Mouse (Mus musculus) mouse trophoblast stem cell (cell line): ENCODE measurements at regions not wholly inside any gene's neighbourhood (a gene's known extent, or its start where the extent isn't known, plus 50 kb on each side); places are given as distances from the start of the nearest gene placed in this dataset.
"Not testable (repeated sequence)": the region's sequence is repeated elsewhere in the genome, so short reads cannot be mapped to it uniquely, and the experiment has no call there.

Source experiments
- in situ Hi-C, 2 experiments: fragments of 300-500 bp; cut with MseI, MboI; formaldehyde crosslinking; loops; 2 replicates in 1 of 2; 3 replicates in 1 of 2; pipeline ENCODE4 v1.15.1; 2025

GRCm38 (mm10) chr17:31732176-31732880 is 54.7 kb downstream of the Cryaa start:
- in situ Hi-C loops: no loop called here

- in situ Hi-C loops: no loop called here
Measured at GRCm38 (mm10) chr17:31734521-31734920, 56.9 kb downstream of the Cryaa start.

- in situ Hi-C loops: no loop called here
Measured at GRCm38 (mm10) chr17:31736716-31737115, 59.1 kb downstream of the Cryaa start.

GRCm38 (mm10) chr17:31738249-31738648 is 60.6 kb downstream of the Cryaa start:
- in situ Hi-C loops: no loop called here

DNA sequence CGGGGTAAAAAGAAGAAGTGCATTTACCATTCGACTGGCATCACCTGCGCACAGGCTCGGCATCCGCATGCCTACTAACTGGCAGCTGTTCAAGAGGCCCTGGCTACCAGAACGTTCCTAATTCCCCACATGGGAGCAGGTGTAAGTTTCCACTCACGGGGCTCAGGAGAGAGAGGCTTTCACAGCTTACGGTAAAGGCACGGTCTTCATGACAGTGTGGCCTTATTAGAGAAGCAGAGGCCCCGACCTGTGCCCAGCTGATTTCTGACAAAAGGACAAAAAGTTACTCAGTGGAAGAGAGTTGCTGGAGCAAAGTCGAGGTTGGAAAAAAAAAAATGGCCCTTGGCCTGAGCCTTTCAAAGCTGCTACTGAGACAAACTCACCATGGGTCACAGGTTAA is 62.0 kb downstream of the Cryaa start:
- in situ Hi-C loops: no loop called here

DNA sequence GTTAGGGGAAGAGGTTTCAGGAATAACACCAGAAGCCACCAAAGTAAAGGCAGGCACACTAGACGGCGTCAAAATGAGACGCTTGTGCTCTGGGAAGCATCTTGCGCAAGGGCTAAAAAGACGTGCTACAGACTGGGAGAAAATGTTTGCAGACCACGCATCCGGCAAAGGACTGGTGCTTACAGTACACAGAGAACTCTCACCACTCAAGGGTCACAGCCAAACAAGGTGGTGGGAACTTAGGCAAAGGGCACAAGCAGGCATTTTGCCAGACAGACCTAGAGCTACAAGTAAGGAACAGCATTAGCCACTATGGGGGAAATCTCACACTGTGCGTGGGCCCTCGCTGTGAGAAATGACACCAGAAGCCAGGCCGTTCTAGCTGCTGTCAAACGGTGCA is 62.5 kb downstream of the Cryaa start:
- in situ Hi-C loops: no loop called here

GRCm38 (mm10) chr17:31743656-31744055 is 66.0 kb downstream of the Cryaa start:
- in situ Hi-C loops: no loop called here

DNA sequence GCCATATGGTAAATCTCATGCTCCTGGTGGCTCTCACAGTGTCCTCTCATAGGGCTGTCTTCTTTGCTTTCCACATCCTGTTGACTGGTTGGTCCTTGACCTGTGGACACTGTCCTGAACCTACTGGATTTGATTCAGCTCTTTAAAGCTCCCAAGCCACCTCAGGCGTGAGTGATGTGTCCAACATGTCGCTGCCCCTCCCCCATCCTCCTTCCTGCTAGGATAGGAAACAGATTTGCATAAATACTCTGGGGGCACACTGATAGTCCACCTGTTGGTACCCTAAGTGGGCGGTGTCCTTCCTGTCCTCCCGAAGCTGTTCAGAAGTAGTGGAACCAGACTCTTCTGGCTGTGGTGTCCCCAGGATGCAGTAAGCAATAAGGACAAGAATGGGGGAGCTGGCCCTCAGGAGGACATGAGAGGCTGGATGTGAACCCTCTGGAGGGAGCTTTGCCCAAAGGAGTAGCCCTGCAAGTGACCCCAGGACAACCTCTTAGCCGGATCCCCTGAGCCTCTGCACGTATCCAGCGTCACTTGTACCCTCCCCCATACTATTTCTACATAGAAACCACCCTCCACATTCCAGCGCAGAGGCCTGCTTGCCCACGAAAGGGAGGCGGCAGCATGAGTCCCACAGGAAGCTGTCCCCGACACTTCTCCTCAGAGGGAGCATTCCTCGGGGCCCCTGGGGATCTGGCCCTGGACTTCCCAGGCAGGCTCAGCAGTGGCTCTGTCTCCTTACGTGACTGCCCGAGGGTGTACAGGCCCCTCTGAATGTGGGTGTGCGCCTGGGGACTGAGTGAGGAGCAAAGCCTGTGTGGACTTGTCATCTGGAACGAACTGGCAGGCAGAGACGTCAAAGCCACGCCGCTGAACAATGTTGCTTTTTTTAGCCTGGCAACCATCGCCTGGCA is 68.8 kb downstream of the Cryaa start:
- in situ Hi-C loops: no loop called here

DNA sequence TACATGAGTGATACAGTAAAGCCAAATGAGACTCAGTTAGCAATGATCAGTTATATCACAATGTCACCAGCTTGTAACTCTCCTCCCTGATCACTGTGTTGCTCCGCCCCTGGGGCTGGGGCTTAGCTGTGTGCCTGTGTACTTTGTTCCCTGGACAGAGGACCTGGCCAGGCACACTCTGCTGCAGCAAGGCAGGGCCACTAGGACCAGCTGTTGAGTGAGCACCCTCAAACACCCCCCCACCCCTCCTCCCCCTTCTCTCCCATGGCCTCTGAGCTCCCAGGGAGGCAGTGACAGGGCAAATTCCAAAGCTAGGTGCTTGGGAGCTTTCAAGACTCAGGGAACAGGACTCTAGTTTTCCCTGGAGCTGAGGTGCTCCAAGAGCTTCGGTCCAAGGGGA is 70.0 kb downstream of the Cryaa start:
- in situ Hi-C loops: no loop called here

DNA sequence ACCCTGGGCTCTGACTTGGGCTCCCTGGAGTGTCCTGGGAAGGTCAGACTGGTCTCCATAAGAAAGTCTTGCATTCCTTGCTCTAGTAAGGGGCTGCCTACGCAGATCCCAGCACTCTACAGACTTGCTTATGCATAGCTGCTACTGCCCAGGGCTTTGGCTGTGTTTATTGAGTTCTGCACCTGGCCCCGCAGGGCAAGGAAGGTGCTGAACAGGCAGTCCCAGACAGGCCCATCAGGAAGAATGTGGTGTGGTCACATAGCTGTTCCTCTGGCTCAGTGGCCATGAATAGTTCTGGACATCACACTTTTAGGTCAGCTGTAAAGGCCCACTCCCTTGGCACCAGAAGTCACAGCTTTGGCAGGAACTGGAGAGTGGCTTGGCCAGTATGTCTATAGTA is 70.6 kb downstream of the Cryaa start:
- in situ Hi-C loops: no loop called here

DNA sequence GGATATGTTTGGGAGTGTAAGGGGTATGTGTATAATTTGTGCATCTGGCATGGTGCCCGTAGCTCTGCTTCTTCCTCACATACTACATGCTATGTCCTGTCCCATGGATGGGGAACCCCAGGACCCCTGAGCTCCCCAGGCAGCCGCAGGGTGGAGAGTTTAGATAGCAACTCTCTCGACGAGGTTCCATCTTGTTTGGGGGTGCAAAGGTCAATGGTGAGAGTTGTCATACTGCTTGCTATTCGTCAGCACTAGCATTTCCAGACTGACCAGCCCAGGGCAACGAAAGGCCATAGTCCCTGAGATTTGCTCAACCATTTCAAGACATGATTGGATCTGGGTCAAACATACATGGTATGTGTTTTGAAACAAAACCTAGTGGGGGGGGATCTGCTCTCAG is 71.4 kb downstream of the Cryaa start:
- in situ Hi-C loops: no loop called here

DNA sequence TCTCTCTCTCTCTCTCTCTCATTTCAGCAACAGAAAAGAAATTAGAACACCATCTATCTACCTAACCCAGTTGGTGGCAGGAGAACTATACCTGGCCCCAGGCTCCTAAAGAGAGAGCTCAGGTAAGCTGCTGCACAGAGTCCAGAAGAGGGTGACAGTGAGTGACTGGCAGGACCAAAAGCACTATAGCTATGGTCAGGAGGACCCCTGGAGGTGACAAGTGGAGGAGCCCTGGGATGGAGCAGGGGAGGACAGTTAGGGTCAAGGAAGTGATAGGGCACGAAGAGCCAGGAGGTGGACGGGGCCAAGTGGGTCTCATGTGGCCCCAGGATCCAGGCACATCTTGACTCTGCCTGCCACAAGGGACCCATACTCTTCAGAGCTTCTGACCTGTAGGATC is 73.7 kb downstream of the Cryaa start:
- in situ Hi-C loops: no loop called here

DNA sequence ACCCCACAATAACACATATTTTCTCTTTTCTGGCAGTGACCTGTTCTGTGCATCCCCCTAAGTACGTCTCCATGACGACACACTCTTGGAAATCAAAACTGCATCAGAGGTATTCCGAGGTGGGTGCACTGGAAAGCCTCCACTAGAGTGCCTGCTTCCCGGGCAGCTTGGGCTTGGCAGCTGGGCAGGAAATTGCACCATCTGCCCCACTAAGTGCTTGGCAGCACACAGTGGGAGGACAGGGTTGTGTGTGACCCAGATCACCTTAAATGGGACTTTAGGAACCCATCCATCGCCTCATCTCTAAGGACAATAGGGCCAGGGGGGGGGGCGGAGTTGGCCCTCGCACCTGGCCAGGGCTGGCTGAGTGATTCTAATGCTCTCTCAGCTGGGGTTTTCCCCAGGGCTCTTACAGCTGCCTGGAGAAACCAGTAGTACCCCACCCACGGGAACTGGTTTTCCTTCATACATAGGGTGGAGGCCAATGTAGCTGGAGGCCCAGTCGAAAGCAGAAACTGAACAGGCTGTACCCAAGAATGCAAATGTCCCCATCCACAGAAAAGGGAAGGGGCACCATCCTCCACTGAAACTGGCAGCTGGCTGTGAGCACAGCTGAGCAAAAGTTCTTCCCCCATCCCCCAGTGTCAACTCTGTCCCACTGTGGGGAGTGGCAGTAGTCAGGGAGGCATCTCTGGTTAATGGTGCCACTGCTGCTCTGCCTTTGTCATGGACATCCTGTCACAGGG is 75.7 kb downstream of the Cryaa start:
- in situ Hi-C loops: no loop called here

GRCm38 (mm10) chr17:31753859-31754229 is 76.2 kb downstream of the Cryaa start:
- in situ Hi-C loops: no loop called here

DNA sequence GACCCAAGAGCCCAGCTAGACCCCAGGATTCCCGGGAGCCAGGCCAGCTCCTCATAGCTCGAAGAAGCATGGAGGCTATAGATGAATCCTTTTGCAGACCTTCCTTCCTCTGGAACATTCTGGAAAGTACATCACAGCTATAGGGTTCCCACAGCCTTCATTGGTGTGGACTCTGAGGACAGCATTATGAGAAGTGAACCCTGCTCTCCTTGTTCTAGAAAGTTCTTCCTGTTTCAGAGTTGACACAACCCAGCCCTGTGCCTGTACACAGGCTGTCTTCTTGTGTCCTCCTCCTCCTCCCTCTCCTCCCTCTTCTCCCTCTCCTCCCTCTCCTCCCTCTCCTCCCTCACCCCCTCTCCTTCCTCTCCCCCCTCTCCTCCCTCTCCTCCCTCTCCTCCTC is 82.9 kb downstream of the Cryaa start:
- in situ Hi-C loops: no loop called here

DNA sequence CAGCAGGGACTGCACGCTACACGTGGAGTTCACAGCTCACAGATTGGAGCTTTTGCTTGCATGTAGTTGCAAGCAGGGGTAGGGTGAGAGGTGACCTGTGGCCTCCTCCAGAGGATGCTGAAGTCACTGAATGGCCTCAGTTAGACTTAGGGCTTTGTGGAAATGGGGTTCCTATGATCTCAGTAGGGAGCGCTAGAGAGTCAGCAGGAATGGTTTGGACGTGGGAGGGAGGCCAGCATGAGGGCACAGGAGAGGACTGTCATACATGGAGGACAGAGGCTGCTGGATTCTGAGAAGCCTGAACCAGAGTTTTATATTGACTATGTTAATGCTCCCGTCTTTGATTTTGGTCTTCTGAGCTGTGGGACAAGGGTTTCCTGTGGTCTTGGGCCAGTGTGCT is 85.5 kb downstream of the Cryaa start:
- in situ Hi-C loops: no loop called here

DNA sequence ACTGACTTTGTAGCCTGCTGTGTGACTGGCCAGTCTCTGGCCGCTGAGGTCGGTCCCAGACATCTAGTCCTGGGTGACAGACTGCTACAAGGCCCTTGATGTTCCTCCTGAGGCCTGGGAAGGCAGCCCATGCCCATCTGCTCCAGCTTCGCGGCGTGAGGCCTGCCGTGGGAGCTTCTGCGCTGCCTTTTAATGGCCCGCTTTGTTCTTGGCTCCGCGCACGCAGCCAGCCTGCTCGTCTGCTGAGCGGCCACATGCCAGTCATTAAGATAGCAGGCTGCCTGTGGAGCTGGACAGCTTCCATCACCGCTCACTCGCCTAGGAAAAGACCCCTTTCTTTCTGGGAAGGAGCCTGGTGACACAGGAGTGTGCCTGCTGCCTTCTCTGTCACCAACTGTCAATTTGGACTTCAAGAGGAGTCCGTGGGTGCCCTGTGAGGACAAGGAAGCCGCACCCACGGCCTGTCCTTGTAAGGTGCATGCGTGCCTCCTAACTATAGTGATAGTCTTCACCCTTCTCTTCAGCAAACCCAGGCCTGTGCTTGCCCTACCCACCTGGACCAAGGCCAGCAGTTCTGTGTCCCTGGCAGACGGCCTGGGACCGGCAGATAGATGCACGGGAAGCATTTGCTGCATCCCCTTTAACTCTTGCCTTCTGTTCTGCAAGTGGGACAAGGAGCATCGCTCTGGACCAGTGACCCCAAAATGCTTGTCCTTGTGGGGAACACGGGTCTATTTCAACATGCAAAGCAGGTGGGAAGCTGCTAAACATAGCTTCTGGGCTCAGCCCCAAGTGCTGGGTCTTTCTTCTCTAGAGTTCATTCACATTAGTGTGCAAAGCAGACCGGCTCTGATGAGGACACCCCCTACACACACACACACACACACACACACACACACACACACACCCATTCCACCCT is 88.6 kb downstream of the Sik1 start:
- in situ Hi-C loops: no loop called here

DNA sequence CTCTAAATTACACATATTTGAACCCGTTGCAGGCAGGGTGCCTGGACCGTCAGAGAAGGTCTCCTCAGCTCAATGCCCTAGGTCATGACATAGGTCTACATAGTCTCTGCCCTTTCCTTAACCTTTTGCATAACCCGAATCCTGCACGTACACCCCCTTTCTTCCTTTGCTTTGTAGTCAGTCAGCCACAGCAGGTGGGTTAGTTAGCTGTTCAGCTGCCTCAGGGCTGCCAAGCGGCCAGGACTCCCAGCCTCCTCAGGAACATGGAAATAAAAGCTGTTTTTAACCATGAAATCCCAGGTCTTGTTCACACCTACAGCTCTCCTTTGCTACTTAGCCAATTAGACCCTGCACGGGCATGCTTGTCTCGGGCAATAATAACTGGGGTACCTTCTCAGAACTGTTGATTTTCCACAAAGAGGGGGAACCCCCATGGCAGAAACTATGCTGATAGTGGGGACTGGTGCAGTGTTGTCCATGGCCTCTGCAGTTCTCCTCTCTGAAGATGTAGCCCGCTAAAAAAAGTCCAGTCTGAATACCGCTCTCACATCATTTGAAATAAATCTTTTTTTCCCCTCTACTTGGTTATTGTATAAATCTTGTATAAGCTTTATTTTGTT is 83.3 kb downstream of the Sik1 start:
- in situ Hi-C loops: no loop called here

DNA sequence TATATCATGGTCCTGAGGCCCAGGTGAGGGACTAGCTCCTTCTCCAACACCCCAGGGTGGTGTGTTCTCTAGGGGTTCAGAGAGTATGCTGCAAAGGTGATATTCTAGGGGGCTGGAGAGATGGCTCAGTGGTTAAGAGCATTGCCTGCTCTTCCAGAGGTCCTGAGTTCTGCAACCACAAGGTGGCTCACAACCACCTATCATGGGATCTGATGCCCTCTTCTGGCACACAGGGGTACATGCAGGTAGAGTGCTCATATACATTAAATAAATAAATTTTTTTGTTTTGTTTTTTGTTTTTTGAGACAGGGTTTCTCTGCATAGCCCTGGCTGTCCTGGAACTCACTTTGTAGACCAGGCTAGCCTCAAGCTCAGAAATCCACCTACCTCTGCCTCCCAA is 81.7 kb downstream of the Sik1 start:
- in situ Hi-C loops: not testable (repeated sequence)

DNA sequence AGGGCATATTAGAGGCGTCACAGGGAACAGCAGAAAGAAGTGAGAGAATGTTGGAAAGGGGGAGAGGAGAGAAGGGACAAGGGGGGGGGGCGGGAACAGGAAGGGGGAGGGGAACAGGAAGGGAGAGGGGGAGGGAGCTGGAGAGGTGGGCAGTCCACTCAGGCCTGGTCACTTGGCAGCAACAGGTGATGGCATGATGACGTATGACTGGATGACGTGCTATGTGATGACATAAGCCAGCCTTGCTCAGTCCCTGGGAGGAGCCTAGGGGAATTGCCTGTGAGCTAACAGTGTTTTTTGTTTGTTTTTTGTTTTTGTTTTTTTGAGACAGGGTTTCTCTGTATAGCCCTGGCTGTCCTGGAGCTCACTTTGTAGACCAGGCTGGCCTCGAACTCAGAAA is 80.6 kb downstream of the Sik1 start:
- in situ Hi-C loops: no loop called here

DNA sequence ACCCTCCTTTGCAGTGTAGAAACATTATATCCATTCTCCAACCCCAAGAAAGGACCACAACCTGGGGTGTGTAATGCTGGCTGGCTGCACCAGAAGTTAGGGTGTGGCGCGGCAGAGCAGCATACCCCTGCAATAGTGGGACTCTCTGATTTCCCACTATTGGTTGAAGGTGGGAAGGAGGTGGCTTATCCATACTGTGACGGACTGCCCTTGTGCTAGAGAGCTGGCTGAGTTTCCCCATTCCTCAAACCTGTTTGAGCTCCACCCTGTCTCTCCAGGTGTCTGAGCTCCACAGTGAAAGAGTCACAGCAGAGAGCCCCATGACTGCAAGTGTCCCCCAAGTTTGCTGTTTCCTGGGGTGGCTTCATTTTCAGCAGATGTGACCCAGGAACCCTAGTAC is 79.6 kb downstream of the Sik1 start:
- in situ Hi-C loops: no loop called here
